Mouse (Mus musculus) hindbrain, embryonic 16.5 days (tissue): ENCODE data around the gene Cacna1s. TPM values are rescaled to one million over a fixed set of nuclear protein-coding genes. Genes with fewer than 3 reads are reported as not detected.

Experiments
- ATAC-seq: fragments of 200-750 bp; cut with Nextera tagmentation; 2 replicates; pipeline ENCODE4 v1.8.0; 2017; ENCODE audit warnings: moderate TSS enrichment, moderate library complexity
- H3K27ac ChIP-seq: fragments of 300-500 bp; sonication (generic); 2 replicates; pipeline ENCODE4 v1.5.1; 2014; ENCODE audit warnings: low read depth, mild to moderate bottlenecking, control low read depth, low read length, moderate library complexity
- H3K27me3 ChIP-seq: fragments of 300-500 bp; sonication (generic); replicated peaks from 2 replicates; pipeline ENCODE4 v1.6.1; 2014; ENCODE audit warnings: low read length; ENCODE audit not compliant: control insufficient read depth, insufficient read depth
- H3K36me3 ChIP-seq: fragments of 300-500 bp; sonication (generic); 2 replicates; pipeline ENCODE4 v1.6.1; 2014; ENCODE audit warnings: mild to moderate bottlenecking, low read length, moderate library complexity, mixed read lengths; ENCODE audit not compliant: control insufficient read depth, insufficient read depth
- H3K4me1 ChIP-seq: fragments of 300-500 bp; sonication (generic); 2 replicates; pipeline ENCODE4 v1.6.1; 2014; ENCODE audit warnings: low read depth, low read length; ENCODE audit not compliant: control insufficient read depth, insufficient read depth
- H3K4me2 ChIP-seq: fragments of 300-500 bp; sonication (generic); 2 replicates; pipeline ENCODE4 v1.6.1; 2014; ENCODE audit warnings: mild to moderate bottlenecking, low read length, control low read depth, moderate library complexity
- H3K4me3 ChIP-seq: fragments of 300-500 bp; sonication (generic); 2 replicates; pipeline ENCODE4 v1.5.1; 2014; ENCODE audit warnings: mild to moderate bottlenecking, low read length, control low read depth, moderate library complexity
- H3K9ac ChIP-seq: fragments of 300-500 bp; sonication (generic); 2 replicates; pipeline ENCODE4 v1.6.1; 2014; ENCODE audit warnings: low read depth, mild to moderate bottlenecking, control low read depth, low read length, moderate library complexity
- H3K9me3 ChIP-seq: fragments of 300-500 bp; sonication (generic); 2 replicates; pipeline ENCODE4 v1.6.1; 2014; ENCODE audit warnings: mild to moderate bottlenecking, low read length, moderate library complexity; ENCODE audit not compliant: control insufficient read depth
- WGBS: fragments of 180-500 bp; shearing (Covaris S2); extraction: QIAGEN DNeasy Blood & Tissue Kit; methylation state at CpG from one replicate; pipeline ENCODE4 v1.1.7; 2014; 5-methylcytosine and 5-hydroxymethylcytosine counted together
- polyA plus RNA-seq: library from polyadenylated mRNA; unstranded; fragments of >200 nt; fragmentation: Nextera tagmentation; extraction: Ambion mirVana; gene quantifications from 2 replicates; pipeline ENCODE4 v1.2.1, GENCODE M21; 2015

The Cacna1s gene
- polyA plus RNA-seq, 1 experiment from 2014 or later: 0.45 TPM

- H3K4me2 ChIP-seq: no peak overlapping the region
- WGBS: 5% methylated on average over 2 of the region's 2 CpGs
- H3K4me3 ChIP-seq: no peak overlapping the region
- H3K9me3 ChIP-seq: no peaks in the 10 kb centered on the region
- H3K4me1 ChIP-seq: peaks cover 8% of the 10 kb centered on the region
- H3K27ac ChIP-seq: no peak overlapping the region
- no peak for ATAC-seq
- peaks cover 15% of the 10 kb centered on the region for H3K27me3 ChIP-seq
- no peak overlapping the region for H3K9ac ChIP-seq
- H3K36me3 ChIP-seq: no peaks in the 10 kb centered on the region
These were observed 5.1 kb upstream of the Cacna1s start for GRCm38 (mm10) chr1:136047432-136047831.

- Histone ChIP-seq H3K9me3 (no peaks in the 10 kb centered on the region), H3K27me3 (peaks cover 17% of the 10 kb centered on the region), H3K9ac (no peak overlapping the region), H3K4me2 (no peak overlapping the region), H3K27ac (no peak overlapping the region), H3K4me3 (no peak overlapping the region), H3K4me1 (peaks cover 8% of the 10 kb centered on the region), H3K36me3 (no peaks in the 10 kb centered on the region)
- ATAC-seq: no peak
- 74% methylated on average over 9 of the region's 9 CpGs for WGBS
These were observed 4.7 kb upstream of the Cacna1s start for GRCm38 (mm10) chr1:136047894-136048293.

- H3K27me3 ChIP-seq: peaks cover 17% of the 10 kb centered on the region
- peak within 1 kb of the TSS; percentile 68 for H3K4me2 ChIP-seq
- no peak within 1 kb of the TSS for H3K27ac ChIP-seq
- ATAC-seq: peak; percentile 17
- H3K4me3 ChIP-seq: peak within 1 kb of the TSS; percentile 43
- H3K9me3 ChIP-seq: no peaks in the 10 kb centered on the region
- H3K4me1 ChIP-seq: peaks cover 9% of the 10 kb centered on the region
- WGBS: 26% methylated on average over 28 of the region's 29 CpGs
- peak within 1 kb of the TSS; percentile 57 for H3K9ac ChIP-seq
- no peaks in the 10 kb centered on the region for H3K36me3 ChIP-seq
These were observed 2.1 kb upstream of the Cacna1s start, which contains the start of gene Ascl5 for GRCm38 (mm10) chr1:136050312-136051012. TSS of gene Ascl5 (plus strand) at chr1:136050804.

- 1% methylated on average over 36 of the region's 36 CpGs for WGBS
- ATAC-seq: peak; percentile 45
- H3K9me3 ChIP-seq: no peaks in the 10 kb centered on the region
- H3K4me1 ChIP-seq: peaks cover 14% of the 10 kb centered on the region
- H3K9ac ChIP-seq: peak overlapping the region; percentile 57
- H3K4me2 ChIP-seq: peak overlapping the region; percentile 68
- H3K27ac ChIP-seq: no peak overlapping the region
- H3K27me3 ChIP-seq: peaks cover 17% of the 10 kb centered on the region
- no peaks in the 10 kb centered on the region for H3K36me3 ChIP-seq
- H3K4me3 ChIP-seq: peak overlapping the region; percentile 43
These were observed 1.6 kb upstream of the Cacna1s start for GRCm38 (mm10) chr1:136051013-136051315.

- Histone ChIP-seq H3K27me3 (peaks cover 17% of the 10 kb centered on the region), H3K36me3 (no peaks in the 10 kb centered on the region), H3K9me3 (no peaks in the 10 kb centered on the region), H3K27ac (no peak overlapping the region), H3K9ac (no peak overlapping the region; the same call in 1 of the 2 replicates), H3K4me1 (peaks cover 17% of the 10 kb centered on the region), H3K4me2 (peak overlapping the region; percentile 68), H3K4me3 (peak overlapping the region; percentile 43)
- peak; percentile 77 for ATAC-seq
- WGBS: under 1% methylated on average over 6 of the region's 6 CpGs
These were observed 1.1 kb upstream of the Cacna1s start for GRCm38 (mm10) chr1:136051465-136051864.

- Histone ChIP-seq H3K27me3 (peaks cover 6% of the 10 kb centered on the region), H3K9me3 (no peaks in the 10 kb centered on the region), H3K4me3 (no peak overlapping the region), H3K4me2 (no peak overlapping the region), H3K4me1 (peaks cover 18% of the 10 kb centered on the region), H3K9ac (no peak overlapping the region), H3K27ac (0 out of 2 replicates have a peak overlapping the region, but pooled peaks have one; percentile 29), H3K36me3 (no peaks in the 10 kb centered on the region)
- WGBS: 33% methylated on average over 3 of the region's 3 CpGs
- ATAC-seq: peak; percentile 53
These were observed 3.2 kb downstream of the Cacna1s start for GRCm38 (mm10) chr1:136055771-136056170.

GRCm38 (mm10) chr1:136058594-136058993 lies 6.0 kb downstream of the Cacna1s start:
- Histone ChIP-seq H3K4me2 (no peak overlapping the region), H3K9ac (no peak overlapping the region), H3K27me3 (no peaks in the 10 kb centered on the region), H3K27ac (no peak overlapping the region), H3K9me3 (no peaks in the 10 kb centered on the region), H3K4me1 (peaks cover 14% of the 10 kb centered on the region), H3K4me3 (no peak overlapping the region), H3K36me3 (no peaks in the 10 kb centered on the region)
- WGBS: 40% methylated on average over 3 of the region's 3 CpGs
- no peak for ATAC-seq

GRCm38 (mm10) chr1:136061041-136061789 lies 8.7 kb downstream of the Cacna1s start:
- no peak overlapping the region for H3K4me3 ChIP-seq
- no peaks in the 10 kb centered on the region for H3K9me3 ChIP-seq
- H3K9ac ChIP-seq: no peak overlapping the region
- H3K27me3 ChIP-seq: no peaks in the 10 kb centered on the region
- H3K4me2 ChIP-seq: no peak overlapping the region
- H3K27ac ChIP-seq: peak overlapping the region; percentile 14; the same call in 1 of the 2 replicates
- H3K36me3 ChIP-seq: no peaks in the 10 kb centered on the region
- H3K4me1 ChIP-seq: peaks cover 5% of the 10 kb centered on the region
- ATAC-seq: peak; percentile 64
- WGBS: 49% methylated on average over 9 of the region's 9 CpGs

GRCm38 (mm10) chr1:136061790-136062141 lies 9.2 kb downstream of the Cacna1s start:
- Histone ChIP-seq H3K9ac (no peak overlapping the region), H3K27me3 (no peaks in the 10 kb centered on the region), H3K4me1 (peaks cover 3% of the 10 kb centered on the region), H3K27ac (no peak overlapping the region), H3K9me3 (no peaks in the 10 kb centered on the region), H3K4me2 (no peak overlapping the region), H3K4me3 (no peak overlapping the region), H3K36me3 (no peaks in the 10 kb centered on the region)
- peak; percentile 56 for ATAC-seq
- 76% methylated on average over 7 of the region's 7 CpGs for WGBS
